Mouse (Mus musculus) forebrain, embryonic 13.5 days (tissue): ENCODE measurements around the gene Edn3. TPM values are rescaled to one million over a fixed set of nuclear protein-coding genes. Genes with fewer than 3 reads are reported as not detected.

Source experiments
- ATAC-seq: fragments of 200-750 bp; cut with Nextera tagmentation; 2 replicates; pipeline ENCODE4 v1.8.0; 2017
- H3K27ac ChIP-seq: fragments of 300-500 bp; sonication (generic); 2 replicates; pipeline ENCODE4 v1.5.1; 2015; ENCODE audit warnings: inconsistent platforms, mild to moderate bottlenecking, moderate library complexity
- H3K27me3 ChIP-seq: fragments of 300-500 bp; sonication (generic); 2 replicates; pipeline ENCODE4 v1.6.1; 2015; ENCODE audit warnings: mild to moderate bottlenecking, inconsistent platforms
- H3K36me3 ChIP-seq: fragments of 300-500 bp; sonication (generic); 2 replicates; pipeline ENCODE4 v1.6.1; 2015; ENCODE audit warnings: mild to moderate bottlenecking, inconsistent platforms; ENCODE audit not compliant: poor library complexity, severe bottlenecking
- H3K4me1 ChIP-seq: fragments of 300-500 bp; sonication (generic); 2 replicates; pipeline ENCODE4 v1.6.1; 2015; ENCODE audit warnings: inconsistent platforms
- H3K4me2 ChIP-seq: fragments of 300-500 bp; sonication (generic); 2 replicates; pipeline ENCODE4 v1.6.1; 2015; ENCODE audit warnings: inconsistent platforms, mild to moderate bottlenecking, moderate library complexity
- H3K4me3 ChIP-seq: fragments of 300-500 bp; sonication (generic); 2 replicates; pipeline ENCODE4 v1.5.1; 2015; ENCODE audit warnings: mild to moderate bottlenecking, inconsistent platforms
- H3K9ac ChIP-seq: fragments of 300-500 bp; sonication (generic); 2 replicates; pipeline ENCODE4 v1.6.1; 2015; ENCODE audit warnings: mild to moderate bottlenecking, inconsistent platforms
- H3K9me3 ChIP-seq: fragments of 300-500 bp; sonication (generic); replicated peaks from 2 replicates; pipeline ENCODE4 v1.6.1; 2016; ENCODE audit warnings: inconsistent platforms
- WGBS: fragments of 180-500 bp; shearing (Covaris S2); methylation state at CpG from one replicate; pipeline ENCODE4 v1.1.7; 2015; 5-methylcytosine and 5-hydroxymethylcytosine counted together
- polyA plus RNA-seq: library from polyadenylated mRNA; unstranded; fragments of >200 nt; fragmentation: Nextera tagmentation; extraction: Ambion mirVana; gene quantifications from 2 replicates; pipeline ENCODE4 v1.2.1, GENCODE M21; 2015

Gene Edn3
- polyA plus RNA-seq, 1 experiment from 2014 or later = 3.8 TPM

- H3K36me3 ChIP-seq = no peaks in the 10 kb centered on the region
- peak overlapping the region; percentile 80 for H3K4me2 ChIP-seq
- no peak overlapping the region for H3K4me3 ChIP-seq
- no peak overlapping the region for H3K9ac ChIP-seq
- H3K27ac ChIP-seq = no peak overlapping the region
- H3K27me3 ChIP-seq = peaks cover 23% of the 10 kb centered on the region
- ATAC-seq = 0 out of 2 replicates have a peak, but pooled peaks have one; percentile 30
- no peaks in the 10 kb centered on the region for H3K9me3 ChIP-seq
- 50% methylated on average over 6 of the region's 6 CpGs for WGBS
- H3K4me1 ChIP-seq = peaks cover 13% of the 10 kb centered on the region
Observed at GRCm38 (mm10) chr2:174761452-174762101, 1.2 kb downstream of the Edn3 start.

- 97% methylated on average over 2 of the region's 2 CpGs for WGBS
Observed at GRCm38 (mm10) chr2:174762310-174762709, 1.9 kb downstream of the Edn3 start.

GRCm38 (mm10) chr2:174768891-174769528, 8.6 kb downstream of the Edn3 start:
- H3K4me3 ChIP-seq = no peak overlapping the region
- H3K36me3 ChIP-seq = no peaks in the 10 kb centered on the region
- H3K9ac ChIP-seq = no peak overlapping the region
- ATAC-seq = no peak
- H3K9me3 ChIP-seq = no peaks in the 10 kb centered on the region
- WGBS = 77% methylated on average over 7 of the region's 7 CpGs
- no peak overlapping the region for H3K27ac ChIP-seq
- H3K4me2 ChIP-seq = no peak overlapping the region
- H3K27me3 ChIP-seq = no peaks in the 10 kb centered on the region
- H3K4me1 ChIP-seq = no peaks in the 10 kb centered on the region

More at GRCm38 (mm10) chr2:174762310-174762709, 1.9 kb downstream of the Edn3 start:
- Histone ChIP-seq H3K4me2 (no peak overlapping the region), H3K9ac (no peak overlapping the region), H3K4me1 (peaks cover 13% of the 10 kb centered on the region), H3K4me3 (no peak overlapping the region), H3K27ac (no peak overlapping the region), H3K36me3 (no peaks in the 10 kb centered on the region), H3K27me3 (peaks cover 23% of the 10 kb centered on the region), H3K9me3 (no peaks in the 10 kb centered on the region)
- ATAC-seq = no peak

GRCm38 (mm10) chr2:174774177-174775111, 14.0 kb downstream of the Edn3 start:
- no peak overlapping the region for H3K9ac ChIP-seq
- no peak overlapping the region for H3K4me3 ChIP-seq
- no peaks in the 10 kb centered on the region for H3K9me3 ChIP-seq
- no peak overlapping the region for H3K4me2 ChIP-seq
- no peak for ATAC-seq
- WGBS = 53% methylated on average over 10 of the region's 10 CpGs
- no peaks in the 10 kb centered on the region for H3K27me3 ChIP-seq
- H3K36me3 ChIP-seq = no peaks in the 10 kb centered on the region
- no peaks in the 10 kb centered on the region for H3K4me1 ChIP-seq
- no peak overlapping the region for H3K27ac ChIP-seq

- H3K4me1 ChIP-seq = no peaks in the 10 kb centered on the region
- no peaks in the 10 kb centered on the region for H3K9me3 ChIP-seq
- no peak for ATAC-seq
- H3K27ac ChIP-seq = no peak overlapping the region
- no peaks in the 10 kb centered on the region for H3K36me3 ChIP-seq
- no peak overlapping the region for H3K4me3 ChIP-seq
- no peak overlapping the region for H3K9ac ChIP-seq
- WGBS = 98% methylated on average over 4 of the region's 4 CpGs
- H3K4me2 ChIP-seq = no peak overlapping the region
- no peaks in the 10 kb centered on the region for H3K27me3 ChIP-seq
Observed at GRCm38 (mm10) chr2:174782016-174782415, 21.6 kb downstream of the Edn3 start.

GRCm38 (mm10) chr2:174782880-174783279, 22.5 kb downstream of the Edn3 start:
- no peak overlapping the region for H3K9ac ChIP-seq
- no peak overlapping the region for H3K4me3 ChIP-seq
- no peaks in the 10 kb centered on the region for H3K36me3 ChIP-seq
- H3K27me3 ChIP-seq = no peaks in the 10 kb centered on the region
- H3K4me2 ChIP-seq = no peak overlapping the region
- 56% methylated on average over 5 of the region's 5 CpGs for WGBS
- H3K9me3 ChIP-seq = no peaks in the 10 kb centered on the region
- no peak overlapping the region for H3K27ac ChIP-seq
- no peak for ATAC-seq
- H3K4me1 ChIP-seq = no peaks in the 10 kb centered on the region

- Histone ChIP-seq H3K27me3 (no peaks in the 10 kb centered on the region), H3K9me3 (no peaks in the 10 kb centered on the region), H3K9ac (no peak overlapping the region), H3K4me1 (no peaks in the 10 kb centered on the region), H3K36me3 (no peaks in the 10 kb centered on the region), H3K4me2 (no peak overlapping the region), H3K27ac (no peak overlapping the region), H3K4me3 (no peak overlapping the region)
- ATAC-seq = no peak
Observed at GRCm38 (mm10) chr2:174788830-174789229, 28.4 kb downstream of the Edn3 start.

GRCm38 (mm10) chr2:174792436-174793125, 32.2 kb downstream of the Edn3 start:
- H3K27me3 ChIP-seq = no peaks in the 10 kb centered on the region
- H3K4me1 ChIP-seq = no peaks in the 10 kb centered on the region
- no peak overlapping the region for H3K4me2 ChIP-seq
- no peak overlapping the region for H3K27ac ChIP-seq
- no peaks in the 10 kb centered on the region for H3K36me3 ChIP-seq
- no peaks in the 10 kb centered on the region for H3K9me3 ChIP-seq
- no peak overlapping the region for H3K9ac ChIP-seq
- no peak for ATAC-seq
- H3K4me3 ChIP-seq = no peak overlapping the region
- WGBS = 87% methylated on average over 8 of the region's 8 CpGs

- Histone ChIP-seq H3K4me2 (no peak overlapping the region), H3K27ac (no peak overlapping the region), H3K4me1 (no peaks in the 10 kb centered on the region), H3K9me3 (no peaks in the 10 kb centered on the region), H3K36me3 (no peaks in the 10 kb centered on the region), H3K9ac (no peak overlapping the region), H3K4me3 (no peak overlapping the region), H3K27me3 (no peaks in the 10 kb centered on the region)
- 91% methylated on average over 1 of the region's 1 CpGs for WGBS
- ATAC-seq = no peak
Observed at GRCm38 (mm10) chr2:174793181-174793580, 32.8 kb downstream of the Edn3 start.

- ATAC-seq = no peak
- no peaks in the 10 kb centered on the region for H3K36me3 ChIP-seq
- no peaks in the 10 kb centered on the region for H3K27me3 ChIP-seq
- H3K4me2 ChIP-seq = no peak overlapping the region
- no peak overlapping the region for H3K9ac ChIP-seq
- 83% methylated on average over 2 of the region's 2 CpGs for WGBS
- no peak overlapping the region for H3K27ac ChIP-seq
- H3K9me3 ChIP-seq = no peaks in the 10 kb centered on the region
- no peak overlapping the region for H3K4me3 ChIP-seq
- no peaks in the 10 kb centered on the region for H3K4me1 ChIP-seq
Observed at GRCm38 (mm10) chr2:174796998-174797397, 36.6 kb downstream of the Edn3 start.

- no peak for ATAC-seq
- Histone ChIP-seq H3K9ac (no peak overlapping the region), H3K4me3 (no peak overlapping the region), H3K27me3 (no peaks in the 10 kb centered on the region), H3K4me2 (no peak overlapping the region), H3K27ac (no peak overlapping the region), H3K4me1 (no peaks in the 10 kb centered on the region), H3K9me3 (no peaks in the 10 kb centered on the region), H3K36me3 (no peaks in the 10 kb centered on the region)
- 76% methylated on average over 4 of the region's 4 CpGs for WGBS
Observed at GRCm38 (mm10) chr2:174797495-174798068, 37.2 kb downstream of the Edn3 start.
